Mouse (Mus musculus) cerebellum, postnatal 4 days (tissue): ENCODE measurements at regions not wholly inside any gene's neighbourhood (a gene's known extent, or its start where the extent isn't known, plus 50 kb on each side); places are given as distances from the start of the nearest gene placed in this dataset.

Source experiments
- DNase-seq, 2 experiments: peaks; one replicate each; pipeline ENCODE4 v3.0.0; 2022; ENCODE audit warnings: low spot score in 2 of 2, mixed read lengths in 1 of 2

DNA sequence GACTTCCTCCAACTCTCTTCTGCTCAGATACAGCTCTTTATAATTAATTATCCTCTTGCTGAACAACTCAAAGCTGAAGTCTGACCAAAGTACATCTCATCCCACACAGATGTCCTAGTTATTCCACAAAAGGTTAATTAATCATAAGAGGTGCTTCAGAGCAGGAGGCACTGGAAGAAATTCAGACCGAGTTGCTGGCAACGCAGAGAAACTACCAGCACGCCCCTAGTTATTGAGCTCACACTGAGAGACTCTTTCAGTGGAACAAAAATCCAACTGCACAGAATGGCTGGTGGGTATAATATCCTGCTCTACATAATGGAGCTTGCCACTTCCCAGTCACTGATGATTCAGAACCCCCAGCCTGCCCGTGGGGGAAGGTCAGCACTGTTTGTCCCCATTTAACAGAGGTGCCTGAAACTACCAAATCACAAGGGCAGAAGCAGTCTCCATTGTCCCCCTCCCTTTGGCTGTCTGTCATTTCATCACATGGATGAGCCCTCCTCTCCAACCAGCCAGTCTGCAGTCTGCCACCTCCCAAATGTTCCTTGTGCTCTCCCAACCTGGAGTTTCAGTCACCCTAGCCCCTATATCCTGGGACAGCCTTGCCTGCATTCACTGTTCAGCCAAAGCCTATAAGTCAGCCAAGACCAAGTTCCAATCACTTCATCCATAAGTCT lies 170.3 kb upstream of the Creb1 start:
- DNase-seq, result no peak

DNA sequence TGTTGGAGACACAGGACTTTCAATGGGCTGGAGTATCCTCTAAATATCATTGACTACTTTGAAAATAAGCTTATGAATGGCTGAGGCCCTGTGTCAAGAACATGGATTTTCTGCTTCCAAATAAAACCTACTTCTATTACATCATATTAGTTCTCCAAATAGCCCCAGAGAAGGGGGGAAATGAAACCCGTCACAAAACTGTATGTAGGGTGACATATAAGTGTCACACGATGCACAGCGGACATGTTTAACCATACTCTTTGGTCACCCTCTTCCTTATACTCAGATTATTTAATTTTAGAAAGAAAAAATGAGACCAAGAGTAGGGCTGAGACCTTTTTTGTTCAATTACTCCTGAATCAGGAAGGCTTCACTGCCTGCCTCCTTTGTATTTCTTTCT lies 189.2 kb upstream of the Creb1 start:
- no peak for DNase-seq

DNA sequence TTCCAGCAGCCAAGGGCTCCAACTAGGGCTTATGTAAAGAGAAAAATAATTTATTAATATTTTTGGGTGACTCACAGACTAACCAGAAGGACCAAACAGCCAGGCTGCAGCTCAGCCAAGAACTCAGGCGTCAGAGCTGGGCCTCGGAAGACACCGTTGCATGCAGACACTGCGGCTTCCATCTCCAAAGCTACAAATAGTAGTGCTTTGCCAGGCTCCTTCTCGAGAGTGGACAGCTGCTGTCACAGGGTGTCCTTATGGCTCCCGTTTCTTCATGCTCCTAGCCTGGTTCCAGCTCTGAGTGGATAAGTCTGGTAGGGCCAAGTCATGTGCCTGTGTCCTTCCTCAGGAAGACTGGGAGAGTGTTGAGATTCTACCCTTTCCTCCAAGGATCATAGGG lies 190.8 kb upstream of the Creb1 start:
- DNase-seq, result peak in 1 of 2 experiments; percentile 42

DNA sequence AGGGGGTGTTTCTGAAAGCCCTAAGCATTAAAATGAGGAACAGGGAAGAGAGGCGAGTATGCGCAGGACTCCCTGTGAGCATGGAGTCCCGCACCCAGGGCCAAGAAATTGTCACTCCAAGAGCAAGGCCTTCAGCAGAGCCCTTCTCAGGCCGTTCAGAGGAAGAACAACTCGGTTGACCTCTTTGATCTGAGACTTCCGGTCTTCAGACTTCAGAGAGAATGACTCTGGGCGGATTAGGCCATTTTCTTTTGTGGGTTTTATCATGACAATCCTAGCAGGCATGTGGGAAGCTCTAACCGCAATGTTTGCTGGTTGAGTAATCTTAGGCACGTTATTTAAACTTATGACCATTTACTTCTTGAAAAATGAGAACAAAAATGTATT lies 193.9 kb upstream of the Creb1 start:
- no peak for DNase-seq

DNA sequence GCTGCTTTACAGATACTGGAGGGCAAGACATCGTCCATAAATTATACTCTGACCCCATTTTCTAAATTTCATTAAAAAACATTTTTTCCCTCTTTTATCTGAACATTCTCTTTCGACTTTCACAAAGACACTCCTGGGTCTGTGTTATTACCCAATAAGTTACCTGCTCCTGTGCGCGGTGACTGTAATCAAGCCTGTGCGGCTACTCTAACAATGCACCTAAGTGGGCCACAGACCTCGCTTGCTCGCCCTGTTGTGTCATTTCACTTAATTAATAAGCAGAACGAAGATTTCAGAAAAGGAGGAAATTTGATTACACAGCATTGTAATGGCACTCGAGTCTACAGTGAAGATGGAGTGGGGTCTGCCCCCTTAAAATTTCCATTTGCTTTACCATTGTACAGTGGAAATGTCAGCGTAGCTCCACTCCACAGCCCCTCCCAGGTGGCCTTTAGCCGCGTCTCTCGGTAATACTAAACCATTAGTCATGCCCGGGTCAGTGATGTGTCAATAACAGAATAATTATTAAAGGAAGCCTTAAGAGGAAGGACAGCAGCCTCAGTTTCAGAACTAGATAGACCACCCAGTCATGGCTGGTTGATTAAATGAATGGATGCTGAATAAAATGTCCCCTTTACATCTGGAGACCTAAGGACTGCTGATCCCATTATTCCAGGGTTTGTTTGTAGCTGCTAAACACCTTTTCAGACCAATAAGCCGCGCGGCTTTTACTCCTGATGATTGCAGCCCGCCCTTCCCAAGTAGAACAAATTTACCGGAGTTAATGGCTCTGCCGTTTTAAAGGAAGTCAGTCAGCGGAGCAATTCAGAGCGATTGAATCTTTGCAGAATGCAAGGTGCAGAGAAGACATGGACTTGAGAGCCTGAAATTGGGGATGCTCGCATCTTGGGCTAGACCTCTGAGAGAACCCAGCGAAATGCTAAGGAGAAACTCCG lies 194.5 kb upstream of the Creb1 start:
- no peak for DNase-seq

DNA sequence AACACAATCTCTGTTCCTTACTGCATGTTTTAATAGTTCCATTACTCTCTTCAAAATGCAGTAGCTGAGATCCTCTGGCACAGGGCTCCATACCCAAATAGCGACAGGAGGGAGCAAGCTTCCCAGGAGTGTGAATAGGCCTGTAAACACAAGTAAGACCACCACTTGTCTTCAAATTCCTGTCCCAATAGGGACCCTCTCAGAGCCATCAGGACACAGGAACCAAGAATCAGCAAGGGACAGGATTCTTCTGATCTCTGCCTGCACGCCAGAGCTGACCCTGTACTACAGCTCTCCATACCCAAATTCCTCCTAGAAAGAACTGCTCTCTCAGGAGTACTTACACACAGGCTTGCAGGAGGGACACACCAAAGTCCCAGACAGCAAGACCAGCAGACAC lies 200.9 kb upstream of the Creb1 start:
- DNase-seq, result no peak

DNA sequence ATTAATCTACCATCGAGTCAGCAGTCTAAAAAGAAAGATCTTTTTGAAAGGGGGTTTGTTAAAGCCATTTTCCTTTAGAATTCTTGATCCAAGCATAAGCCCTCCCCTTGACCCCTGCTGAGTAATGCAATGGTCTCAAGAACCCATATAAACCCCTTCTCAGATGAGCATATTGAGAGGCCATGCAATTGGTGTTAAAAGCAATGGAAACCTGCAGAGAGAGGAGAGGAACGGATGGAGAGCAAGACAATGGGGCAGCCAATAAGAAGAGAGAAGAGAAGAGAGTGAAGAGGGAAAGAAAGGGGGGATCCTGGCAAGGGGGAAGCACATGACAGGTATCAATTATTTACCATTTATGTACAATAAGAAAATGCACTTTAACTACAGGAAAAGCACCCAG lies 201.7 kb upstream of the Creb1 start:
- DNase-seq, result no peak

DNA sequence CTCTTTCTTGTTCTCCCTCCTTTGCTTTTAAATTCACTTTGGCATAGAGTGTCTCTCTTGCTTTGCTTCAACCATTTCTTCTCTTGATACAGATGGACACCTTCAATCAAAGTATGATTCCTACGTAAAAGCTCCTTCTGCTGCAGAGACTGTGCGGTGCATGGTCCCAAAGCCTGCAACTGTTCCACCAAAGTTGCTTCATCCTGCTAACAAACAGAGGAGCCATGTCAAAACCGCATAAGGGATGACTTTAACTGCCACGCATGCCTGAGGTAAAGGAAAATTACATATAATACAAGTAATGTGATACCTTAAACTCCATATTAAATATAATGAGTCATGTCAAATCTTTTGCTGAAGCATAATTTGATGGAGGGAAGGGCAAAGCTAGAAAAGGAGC lies 200.1 kb upstream of the Klf7 start:
- no peak for DNase-seq

DNA sequence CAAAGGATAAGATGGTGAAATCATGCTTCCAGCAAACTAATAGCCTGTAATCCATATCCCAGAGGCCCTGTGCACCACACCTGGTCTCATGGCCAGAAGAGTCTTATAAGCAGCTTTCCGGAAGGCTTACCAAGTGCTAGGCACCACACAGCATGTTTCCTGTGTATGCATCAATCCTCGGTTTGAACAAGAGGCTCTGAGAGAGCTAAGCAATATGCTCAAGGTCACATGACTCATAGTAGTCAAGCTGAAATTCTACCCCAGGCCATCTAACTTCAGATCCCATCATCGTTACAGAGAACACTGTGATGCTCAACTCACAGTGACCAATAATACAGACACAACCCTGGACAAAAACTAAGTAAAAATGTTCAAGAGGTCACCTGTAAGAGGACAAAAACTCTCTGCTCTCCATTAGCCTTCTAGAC lies 197.1 kb upstream of the Klf7 start:
- DNase-seq, result no peak

DNA sequence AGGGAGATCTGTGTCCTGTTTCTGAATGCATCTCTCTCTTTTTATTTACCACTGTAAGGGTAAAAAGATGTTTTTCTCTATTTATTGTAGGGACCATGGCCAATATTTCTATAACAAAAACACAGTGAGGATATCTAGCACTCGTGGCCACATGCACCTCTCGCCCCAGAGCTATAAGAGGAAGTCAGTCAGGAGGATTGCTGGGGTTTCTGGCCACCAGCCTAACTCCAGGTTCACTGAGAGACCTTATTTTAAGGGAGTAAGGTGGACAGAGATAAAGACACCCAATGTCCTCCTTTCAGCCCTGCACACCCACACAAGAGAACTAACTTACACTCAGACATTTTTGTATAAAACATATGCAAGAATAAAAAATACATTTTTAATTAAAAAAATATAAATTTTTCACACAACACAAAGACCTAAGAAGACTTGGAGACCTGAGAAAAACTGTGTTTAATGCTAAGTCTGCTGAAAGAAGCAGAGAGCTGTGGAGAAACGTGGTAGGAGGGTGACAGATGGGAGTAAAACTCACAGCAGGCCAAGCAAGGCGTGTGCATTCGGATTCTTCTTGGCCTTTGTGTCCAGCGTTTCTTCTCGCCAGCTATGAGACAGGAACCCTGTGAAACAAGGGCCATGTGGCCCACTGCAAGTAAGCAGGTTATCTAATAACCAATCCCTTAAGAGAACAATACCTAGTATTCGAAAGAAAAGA lies 196.5 kb upstream of the Klf7 start:
- no peak for DNase-seq

DNA sequence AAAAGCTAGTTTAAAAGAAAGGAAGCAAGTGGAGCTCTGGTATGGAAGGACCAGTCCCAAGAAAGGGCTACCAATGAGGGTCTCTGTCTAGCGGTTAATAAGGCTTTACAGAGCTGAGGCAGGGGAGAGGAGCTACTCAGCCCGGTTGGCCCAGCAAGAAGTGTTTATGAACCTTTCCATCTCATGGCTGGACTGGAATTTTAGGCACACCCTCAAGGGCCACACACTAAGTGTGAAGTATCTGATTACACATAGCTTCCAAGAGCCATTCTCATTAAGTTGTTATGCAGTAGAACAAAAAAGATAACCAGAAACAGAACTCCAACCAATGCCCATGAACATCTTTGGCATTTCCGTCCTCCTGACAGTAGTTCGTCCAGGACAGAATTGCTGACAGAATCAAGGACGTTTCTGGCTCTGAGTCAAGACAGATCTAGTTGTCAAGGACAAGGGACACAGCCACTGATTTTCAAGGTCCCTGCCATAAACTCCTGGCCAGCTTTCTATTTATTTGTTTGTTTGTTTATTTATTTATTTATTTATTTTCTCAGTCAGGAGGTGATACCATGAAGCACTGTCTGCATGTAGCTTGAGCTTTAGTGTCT lies 195.1 kb upstream of the Klf7 start:
- DNase-seq, result no peak

DNA sequence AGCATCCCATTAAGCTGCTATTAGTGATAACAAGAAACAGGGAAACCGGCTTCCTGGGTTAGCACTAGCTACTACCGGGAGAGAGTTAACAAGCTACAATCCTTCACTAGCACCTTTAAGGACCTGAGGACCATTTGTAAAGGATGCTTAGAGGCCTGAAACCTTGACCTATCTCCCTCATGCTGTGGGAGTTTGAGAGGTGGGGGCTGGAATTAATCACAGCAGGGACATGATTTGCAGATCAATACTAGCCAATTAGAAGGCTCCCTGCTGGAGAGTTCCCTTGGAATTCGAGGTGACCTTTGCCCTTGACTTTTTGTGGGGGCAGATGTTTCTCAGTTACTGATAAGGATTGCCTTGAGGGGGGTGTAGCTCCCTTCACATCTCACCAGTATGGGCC lies 189.3 kb upstream of the Klf7 start:
- DNase-seq, result no peak

DNA sequence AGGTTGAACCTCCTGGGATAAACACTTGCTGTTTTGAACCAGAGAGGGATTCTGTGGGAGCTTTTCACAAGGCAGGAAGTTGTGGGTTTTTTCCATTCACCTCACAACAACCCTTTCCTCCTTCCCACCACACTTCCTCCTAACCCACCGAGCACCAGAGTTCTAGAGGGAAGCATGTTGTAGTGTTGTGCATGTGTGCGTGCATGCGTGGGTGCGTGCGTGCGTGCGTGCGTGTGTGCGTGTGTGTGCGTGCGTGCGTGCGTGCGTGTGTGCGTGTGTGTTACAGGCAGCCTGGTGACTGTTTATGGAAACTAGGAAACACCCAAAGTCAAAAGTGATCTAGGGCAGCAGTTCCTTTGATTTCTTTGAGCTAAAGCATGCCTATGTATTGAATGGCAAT lies 186.5 kb upstream of the Klf7 start:
- no peak for DNase-seq

DNA sequence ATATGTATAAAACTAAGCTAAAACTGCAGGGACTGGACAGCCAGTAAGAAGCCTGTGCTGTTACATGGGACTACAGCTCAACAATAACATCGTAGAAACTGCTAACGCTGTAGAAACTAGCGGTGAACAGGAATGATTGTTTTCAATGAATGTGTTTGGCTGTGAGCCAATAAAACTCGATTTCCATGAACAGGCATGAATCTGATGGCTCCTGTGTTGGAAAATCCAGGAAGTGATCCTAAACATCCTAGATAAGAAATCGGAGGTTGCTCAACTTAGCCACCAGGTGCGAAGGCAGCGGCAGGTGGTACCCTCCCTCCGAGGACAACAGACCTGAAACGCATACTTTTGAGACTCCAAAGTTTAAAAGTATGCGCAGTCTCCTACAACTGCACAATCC lies 186.0 kb upstream of the Klf7 start:
- DNase-seq, result no peak

DNA sequence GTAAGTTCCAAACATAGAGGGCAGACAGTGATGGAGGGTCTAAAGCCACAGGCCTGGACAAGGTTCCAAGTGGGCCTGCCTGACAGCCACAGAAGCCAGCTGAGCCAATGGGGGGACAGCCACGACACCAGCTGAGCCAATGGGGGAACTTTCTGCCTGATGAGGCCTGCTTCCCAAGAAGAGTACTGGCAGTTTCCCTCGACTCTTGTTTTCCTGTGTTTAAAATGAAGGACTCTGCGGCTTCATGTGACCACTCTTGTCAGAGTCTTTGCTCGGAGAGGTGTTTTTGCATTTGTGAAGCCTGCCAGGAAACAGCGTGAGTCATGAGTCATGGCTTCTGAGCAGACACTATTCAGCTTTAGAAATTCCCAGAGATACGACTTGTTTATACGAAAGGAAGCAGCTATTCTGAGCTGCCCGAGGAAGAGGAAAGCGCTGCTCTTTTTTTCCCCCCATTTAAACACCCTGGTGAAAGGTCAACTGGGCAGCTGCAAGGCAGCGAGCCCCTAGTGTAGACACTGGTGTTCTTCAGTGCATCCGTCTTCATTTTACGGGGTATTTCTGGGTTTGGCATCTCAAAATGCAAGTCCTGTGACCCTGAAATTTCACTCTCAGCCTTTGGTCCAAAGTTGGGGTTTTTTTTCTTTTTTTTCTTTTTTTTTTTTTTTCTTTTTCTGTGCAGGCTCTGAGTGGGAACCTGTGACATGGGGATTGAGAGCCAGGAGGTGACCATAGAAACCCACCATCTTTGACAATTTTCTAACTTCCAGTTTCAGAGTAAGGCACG lies 183.5 kb upstream of the Klf7 start:
- DNase-seq, result peak; percentile 39 to 57

DNA sequence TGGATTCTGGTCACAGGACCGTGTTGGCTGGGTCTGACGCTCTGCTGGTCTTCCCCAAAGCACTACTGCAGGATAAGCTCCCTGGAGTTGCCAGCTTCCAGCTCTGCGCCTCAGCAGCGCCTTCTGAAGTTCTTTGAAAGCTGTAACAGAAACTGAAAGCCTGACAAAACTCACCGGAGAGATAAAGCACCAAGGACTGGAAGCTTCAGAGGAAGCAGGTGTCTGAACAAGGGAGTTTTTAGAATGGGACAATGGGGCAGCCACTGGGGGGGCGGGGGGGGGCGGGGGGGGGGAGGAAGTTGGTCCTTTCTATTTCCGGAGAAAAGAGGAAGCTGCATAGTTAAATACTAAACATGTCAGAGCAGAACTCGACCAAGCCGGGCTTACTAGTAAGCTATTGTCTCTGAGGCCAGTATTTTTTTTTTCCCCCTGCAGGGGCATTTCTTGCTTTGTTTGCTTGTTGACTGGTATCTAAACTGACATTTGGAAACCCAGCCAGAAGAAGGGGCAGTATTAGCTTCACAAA lies 180.8 kb upstream of the Klf7 start:
- DNase-seq, result peak in 1 of 2 experiments; percentile 42

DNA sequence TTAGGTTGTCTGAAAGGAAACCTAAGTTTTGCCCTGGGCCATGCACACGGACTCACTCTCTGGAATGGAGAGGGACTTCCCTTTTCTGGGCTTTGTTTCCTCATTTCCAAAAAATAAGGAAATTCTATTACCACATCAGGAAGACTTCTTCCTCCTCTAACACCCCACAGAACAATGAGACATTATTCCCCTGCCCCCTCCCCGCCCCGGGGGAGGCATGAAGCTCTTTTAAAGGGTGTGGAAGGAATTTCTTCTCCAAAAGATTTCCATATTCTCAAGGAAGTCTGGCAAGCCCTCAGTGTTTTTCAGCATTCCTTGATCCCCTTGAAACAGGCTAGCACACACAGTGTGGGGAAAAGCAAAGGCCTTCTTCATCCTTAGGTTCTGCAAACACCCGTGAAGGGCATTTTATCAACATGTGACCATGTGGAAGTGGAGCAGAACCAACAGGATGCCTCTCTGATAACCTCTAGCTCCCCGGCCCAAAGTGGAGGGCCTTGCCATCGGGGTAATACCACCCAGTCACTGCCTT lies 179.5 kb upstream of the Klf7 start:
- no peak for DNase-seq

DNA sequence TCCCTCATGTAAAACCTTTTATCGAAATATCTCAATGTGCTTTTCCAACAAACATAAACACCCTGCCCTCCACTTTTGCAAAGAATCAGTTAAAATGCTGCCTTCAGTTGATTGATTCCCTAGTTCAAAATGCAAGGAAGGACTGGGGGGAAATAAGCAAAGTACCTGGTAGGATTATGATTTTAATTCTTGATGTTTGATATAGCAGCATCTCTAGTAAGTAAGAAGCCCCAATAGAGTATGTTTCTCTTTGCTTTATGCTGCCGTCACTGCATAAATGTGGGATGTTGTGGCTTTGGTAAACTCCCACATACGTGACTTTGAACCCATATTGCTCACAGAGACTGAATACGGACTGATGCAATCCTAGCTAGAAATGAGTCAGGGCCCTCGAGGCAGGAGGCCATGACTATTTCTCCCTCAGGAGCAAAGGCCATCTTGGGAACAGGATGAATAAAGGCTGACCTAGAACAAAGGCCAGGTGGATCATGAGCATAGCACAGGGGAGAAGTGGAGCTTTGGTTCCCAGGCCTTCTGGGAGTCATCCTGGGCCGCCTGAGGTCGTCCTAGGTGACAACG lies 179.0 kb upstream of the Klf7 start:
- DNase-seq, result no peak

DNA sequence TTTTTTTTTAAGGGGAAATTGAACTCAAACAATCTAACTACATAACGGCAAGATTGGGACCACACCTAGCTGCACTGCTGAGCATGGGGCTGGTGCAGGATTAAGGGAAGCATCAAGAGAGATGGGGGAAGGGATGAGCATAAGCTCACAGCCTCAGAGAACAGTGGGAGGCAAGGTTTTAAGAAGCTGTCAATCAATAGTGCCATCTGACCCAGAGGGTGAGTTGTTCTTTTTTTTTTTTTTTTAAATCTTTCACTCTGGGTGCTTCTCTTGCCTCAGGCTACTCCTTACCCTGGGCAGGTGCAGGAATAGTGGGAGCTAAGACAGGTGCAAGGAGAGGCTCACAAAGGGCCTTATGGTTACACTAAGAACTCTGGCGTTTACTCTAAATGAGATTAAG lies 176.9 kb upstream of the Klf7 start:
- DNase-seq, result no peak

DNA sequence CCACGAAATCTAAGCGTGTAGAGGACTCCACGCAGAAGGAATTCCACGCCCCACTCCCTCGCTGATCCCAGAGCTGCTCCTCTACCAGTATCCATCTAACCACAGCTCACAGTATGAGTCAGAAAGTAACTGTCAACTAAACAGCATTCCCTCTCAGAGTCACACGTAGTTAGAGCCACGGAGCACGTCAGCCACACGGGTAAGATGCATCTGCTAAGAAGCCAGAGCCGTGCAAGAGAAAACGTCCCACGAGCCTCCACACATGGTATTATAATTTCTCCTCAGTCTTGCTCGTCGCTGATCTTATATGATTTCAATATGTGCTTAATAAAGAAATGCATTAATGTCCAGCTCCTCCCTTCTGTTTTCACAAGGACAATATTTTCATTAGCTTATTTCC lies 176.1 kb upstream of the Klf7 start:
- no peak for DNase-seq
